Mouse (Mus musculus): ENCODE measurements around the gene Erbb3. TPM values are rescaled to one million over a fixed set of nuclear protein-coding genes. Genes with fewer than 3 reads are reported as not detected.

The Erbb3 gene
- total RNA-seq, 2 experiments from 2014 or later = 6.5 to 9.4 TPM

Small RNA genes lying within 50 kb of the gene (microRNA-seq; reads per million reads assigned to microRNA genes)
- gene Gm47275 (not detected), gene Mir6917 (not detected)

Other genes starting within 250 kb of the Erbb3 start
- gene Coq10a, start 220.7 kb downstream of the Erbb3 start, total RNA-seq (2021) = 10 to 100 TPM; 62.0 to 63.2 TPM
- 10 to 100 TPM; 49.3 to 61.7 TPM for gene Ankrd52, start 212.5 kb downstream of the Erbb3 start, total RNA-seq (2021)
- gene Slc39a5, start 188.4 kb downstream of the Erbb3 start, total RNA-seq (2021) = not detected
- 10 to 100 TPM; 88.8 to 91.6 TPM for gene Nabp2, start 178.2 kb downstream of the Erbb3 start, total RNA-seq (2021)
- 10 to 100 TPM; 75.8 to 78.1 TPM for gene Rnf41, start 178.0 kb downstream of the Erbb3 start, total RNA-seq (2021)
- 100 to 1,000 TPM; 238 to 245 TPM for gene Smarcc2, start 130.4 kb downstream of the Erbb3 start, total RNA-seq (2021)
- 100 to 1,000 TPM; 547 to 629 TPM for gene Myl6, start 95.5 kb downstream of the Erbb3 start, total RNA-seq (2021)
- 10 to 100 TPM; 26.3 to 27.0 TPM for gene Myl6b, start 91.0 kb downstream of the Erbb3 start, total RNA-seq (2021)
- 1 to 10 TPM; 8.5 to 9.0 TPM for gene Esyt1, start 63.8 kb downstream of the Erbb3 start, total RNA-seq (2021)
- gene Zc3h10, start 41.9 kb downstream of the Erbb3 start, total RNA-seq (2021) = 10 to 100 TPM; 14.2 to 15.0 TPM
- 1,000 to 10,000 TPM; 1,491 to 1,683 TPM for gene Rpl41, start 40.3 kb downstream of the Erbb3 start, total RNA-seq (2021)
- gene Pa2g4, start 23.7 kb downstream of the Erbb3 start, total RNA-seq (2021) = 10 to 100 TPM; 58.2 to 59.3 TPM
- 100 to 1,000 TPM; 245 to 252 TPM for gene Rps26, start 37.1 kb upstream of the Erbb3 start, total RNA-seq (2021)
- gene Ikzf4, start 56.3 kb upstream of the Erbb3 start, total RNA-seq (2021) = 10 to 100 TPM; 10.2 to 19.0 TPM
- 10 to 100 TPM; 12.0 to 12.6 TPM for gene Suox, start 84.4 kb upstream of the Erbb3 start, total RNA-seq (2021)
- gene Rab5b, start 106.6 kb upstream of the Erbb3 start, total RNA-seq (2021) = 100 to 1,000 TPM; 129 to 134 TPM
- gene Pmel, start 114.5 kb upstream of the Erbb3 start, total RNA-seq (2021) = under 1 TPM; 0.48 to 0.79 TPM
- gene Cdk2, start 115.4 kb upstream of the Erbb3 start, total RNA-seq (2021) = 1 to 10 TPM; 2.1 to 2.6 TPM
- 1 to 10 TPM; 5.6 to 7.8 TPM for gene Dgka, start 155.2 kb upstream of the Erbb3 start, total RNA-seq (2021)
- gene Pym1, start 158.2 kb upstream of the Erbb3 start, total RNA-seq (2021) = 10 to 100 TPM; 27.7 to 31.8 TPM
- gene Mmp19, start 201.3 kb upstream of the Erbb3 start, total RNA-seq (2021) = under 1 TPM; 0.50 to 0.76 TPM
- 10 to 100 TPM; 65.0 to 66.9 TPM for gene Dnajc14, start 214.4 kb upstream of the Erbb3 start, total RNA-seq (2021)
- gene Tmem198b, start 214.7 kb upstream of the Erbb3 start, total RNA-seq (2021) = 1 to 10 TPM; 8.4 to 8.5 TPM
- 10 to 100 TPM; 32.9 to 40.9 TPM for gene Sarnp, start 227.7 kb upstream of the Erbb3 start, total RNA-seq (2021)
- 1 to 10 TPM; 7.1 to 7.7 TPM for gene Ormdl2, start 232.0 kb upstream of the Erbb3 start, total RNA-seq (2021)

Data from left cerebral cortex, postnatal 36 days (tissue).